Mouse (Mus musculus): Measurements from ENCODE around the gene Tecr.
"Not testable (repeated sequence)": the region's sequence is repeated elsewhere in the genome, so short reads cannot be mapped to it uniquely, and the experiment has no call there.

Tecr gene

DNA sequence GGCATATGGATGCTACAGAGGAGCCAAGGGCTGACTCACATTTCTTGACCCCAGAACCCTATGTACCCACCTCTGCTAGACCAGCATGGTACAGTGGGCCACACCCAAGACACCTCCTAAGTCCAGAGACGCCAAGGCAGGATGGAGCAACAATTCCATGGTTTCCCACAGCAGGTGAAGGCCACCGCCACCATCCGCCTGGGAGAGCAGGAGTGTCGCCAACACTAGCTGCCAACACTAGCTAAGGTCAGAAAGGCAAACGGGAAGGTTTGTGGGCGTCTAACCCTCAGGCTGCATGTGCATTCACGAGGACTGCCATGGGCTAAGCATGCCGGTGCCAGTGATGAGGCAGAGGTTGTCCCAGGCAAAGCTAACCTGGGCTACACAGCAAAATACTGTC lies 25.5 kb downstream of the Tecr start:
- no peak for DNase-seq (ENCODE audit: low read depth, low spot score)

DNA sequence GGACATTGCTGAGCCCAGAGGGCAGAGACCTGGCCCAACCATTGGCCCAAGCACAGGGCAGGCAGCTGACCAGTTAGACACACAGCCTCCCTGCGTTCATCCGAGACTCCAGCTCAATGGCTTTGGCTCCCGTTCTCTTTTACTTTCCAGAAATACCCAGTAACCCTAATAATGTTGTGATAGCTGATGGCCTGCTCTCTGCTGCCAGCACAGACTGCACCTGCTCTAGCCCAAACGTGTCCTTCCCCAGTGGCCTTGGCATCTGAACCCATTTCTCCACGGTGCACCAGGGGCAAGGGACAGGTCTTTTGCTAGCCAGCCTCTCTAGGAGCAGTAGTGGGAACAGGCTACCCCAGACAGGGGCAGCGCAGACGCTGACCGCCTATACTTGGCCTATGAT lies 26.9 kb downstream of the Tecr start:
- DNase-seq (ENCODE audit: low read depth, low spot score): no peak

DNA sequence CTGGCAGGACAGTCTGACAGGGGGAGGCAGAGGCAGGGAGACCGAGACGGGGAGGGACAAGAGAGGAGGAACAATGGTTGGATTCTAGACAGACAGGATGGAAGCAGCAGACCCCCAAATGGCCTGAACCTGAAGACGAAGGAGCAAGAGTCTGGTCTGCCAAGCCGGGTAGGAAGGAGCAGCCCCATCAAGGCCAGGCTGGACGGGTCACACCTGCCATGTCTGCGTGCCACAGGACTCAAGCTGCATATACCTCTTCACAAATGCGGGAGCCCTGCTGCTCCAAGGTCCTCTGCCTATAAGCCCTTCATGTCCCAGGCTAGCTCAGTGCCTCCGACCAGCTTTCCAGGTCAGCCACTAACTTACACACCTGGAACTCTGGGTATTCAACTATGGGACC lies 28.1 kb downstream of the Tecr start:
- no peak for DNase-seq (ENCODE audit: low read depth, low spot score)

DNA sequence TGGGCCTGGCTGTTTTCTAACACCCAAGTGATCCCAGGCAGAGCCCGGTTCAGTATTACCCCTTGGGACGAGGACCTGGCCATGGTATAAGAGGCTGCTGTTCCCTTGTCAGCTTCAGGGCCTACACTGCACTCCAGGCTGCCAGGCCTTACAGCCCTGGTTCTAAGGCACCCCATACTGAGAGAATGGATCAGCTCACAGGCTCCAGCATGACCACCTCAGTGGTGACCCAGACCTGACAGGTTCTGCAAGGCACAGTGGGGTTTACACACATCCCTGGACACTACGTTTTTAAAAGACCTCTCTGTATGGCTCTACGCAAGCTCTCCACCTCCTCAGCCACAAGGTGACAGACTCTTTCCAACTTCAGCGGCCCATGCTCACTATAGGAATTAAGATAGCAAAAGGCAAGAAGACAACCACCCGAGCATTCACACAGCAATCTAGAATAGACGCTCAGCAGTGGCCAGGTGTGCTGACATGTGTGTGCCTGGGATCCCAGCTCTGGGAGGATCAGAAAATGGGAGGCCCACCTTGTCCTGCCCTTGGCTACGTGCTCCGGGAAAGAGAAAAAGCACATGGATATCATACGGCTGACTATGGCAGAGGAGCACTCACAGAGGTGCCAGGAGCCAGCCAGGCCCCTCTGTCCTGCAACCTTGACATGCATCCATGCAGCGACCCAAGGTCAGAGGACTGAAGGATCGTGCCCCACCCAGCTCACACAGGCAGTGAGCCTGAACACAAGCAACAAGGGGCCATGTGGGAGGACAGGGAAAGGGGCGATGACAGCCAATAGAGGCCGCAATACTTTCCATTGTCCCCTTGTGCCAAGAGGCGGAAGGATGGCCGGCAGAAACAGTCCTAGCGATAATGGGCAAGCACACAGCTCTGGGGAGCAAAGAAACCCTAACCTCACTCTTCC lies 29.4 kb downstream of the Tecr start:
- no peak for DNase-seq (ENCODE audit: low read depth, low spot score)

DNA sequence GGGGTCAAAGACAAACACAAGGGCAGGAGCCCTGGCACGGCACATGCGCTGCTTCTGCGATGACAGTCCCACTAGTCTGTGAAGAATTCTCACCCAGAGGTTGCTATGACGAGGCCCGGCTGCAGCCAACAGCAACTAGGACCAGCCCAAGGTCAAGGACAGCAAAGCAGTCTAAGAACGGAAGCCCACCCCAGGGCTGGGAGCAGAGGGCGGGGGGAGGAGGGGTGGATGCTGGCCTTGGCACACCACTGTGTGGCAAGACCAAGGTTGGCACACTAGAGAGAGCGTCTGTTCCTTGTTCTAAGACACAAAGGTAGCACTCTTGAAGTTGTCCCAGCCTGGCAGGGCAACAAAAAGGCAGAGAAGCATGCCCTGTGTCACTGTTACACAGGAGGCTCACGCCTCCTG lies 30.4 kb downstream of the Tecr start:
- DNase-seq (ENCODE audit: low read depth, low spot score): peak; percentile 37

DNA sequence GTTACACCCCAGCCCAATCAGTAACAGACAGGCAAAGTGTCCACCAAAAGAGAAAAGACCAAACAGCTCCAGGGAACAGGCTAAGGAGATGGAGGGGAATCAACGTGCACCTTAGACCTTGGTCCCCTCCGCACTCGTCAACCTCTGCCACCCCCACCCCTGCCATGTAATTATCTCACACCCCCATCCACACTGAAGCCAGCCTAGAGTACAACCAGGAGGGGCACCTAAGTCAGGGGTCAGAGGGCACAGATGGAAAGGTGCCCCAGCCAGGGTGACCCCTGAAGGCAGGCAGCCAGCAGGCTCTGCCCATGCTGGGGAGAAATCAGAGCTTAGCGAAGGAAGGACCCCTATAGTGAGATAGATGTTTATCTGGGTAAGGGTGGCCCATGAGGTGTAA lies 30.9 kb downstream of the Tecr start:
- no peak for DNase-seq (ENCODE audit: low read depth, low spot score)

DNA sequence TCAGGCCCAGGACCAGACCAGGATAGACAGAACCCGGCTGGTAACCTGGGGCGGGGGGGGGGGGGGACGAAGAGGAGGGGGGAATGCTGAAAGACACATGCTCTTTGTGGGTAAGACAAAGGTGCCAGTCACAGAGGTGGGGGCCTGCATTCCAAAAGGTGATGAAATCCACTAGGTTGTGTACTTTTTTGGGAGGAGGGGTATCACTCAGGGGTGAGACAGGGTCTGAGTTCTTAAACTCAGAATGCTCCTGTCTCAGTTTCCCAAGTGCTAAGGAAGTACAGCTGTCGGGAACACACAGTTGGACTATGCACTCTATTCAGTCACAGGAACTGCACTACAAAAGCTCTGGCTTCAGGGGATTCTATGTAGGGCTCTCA lies 31.3 kb downstream of the Tecr start:
- no peak for DNase-seq (ENCODE audit: low read depth, low spot score)

DNA sequence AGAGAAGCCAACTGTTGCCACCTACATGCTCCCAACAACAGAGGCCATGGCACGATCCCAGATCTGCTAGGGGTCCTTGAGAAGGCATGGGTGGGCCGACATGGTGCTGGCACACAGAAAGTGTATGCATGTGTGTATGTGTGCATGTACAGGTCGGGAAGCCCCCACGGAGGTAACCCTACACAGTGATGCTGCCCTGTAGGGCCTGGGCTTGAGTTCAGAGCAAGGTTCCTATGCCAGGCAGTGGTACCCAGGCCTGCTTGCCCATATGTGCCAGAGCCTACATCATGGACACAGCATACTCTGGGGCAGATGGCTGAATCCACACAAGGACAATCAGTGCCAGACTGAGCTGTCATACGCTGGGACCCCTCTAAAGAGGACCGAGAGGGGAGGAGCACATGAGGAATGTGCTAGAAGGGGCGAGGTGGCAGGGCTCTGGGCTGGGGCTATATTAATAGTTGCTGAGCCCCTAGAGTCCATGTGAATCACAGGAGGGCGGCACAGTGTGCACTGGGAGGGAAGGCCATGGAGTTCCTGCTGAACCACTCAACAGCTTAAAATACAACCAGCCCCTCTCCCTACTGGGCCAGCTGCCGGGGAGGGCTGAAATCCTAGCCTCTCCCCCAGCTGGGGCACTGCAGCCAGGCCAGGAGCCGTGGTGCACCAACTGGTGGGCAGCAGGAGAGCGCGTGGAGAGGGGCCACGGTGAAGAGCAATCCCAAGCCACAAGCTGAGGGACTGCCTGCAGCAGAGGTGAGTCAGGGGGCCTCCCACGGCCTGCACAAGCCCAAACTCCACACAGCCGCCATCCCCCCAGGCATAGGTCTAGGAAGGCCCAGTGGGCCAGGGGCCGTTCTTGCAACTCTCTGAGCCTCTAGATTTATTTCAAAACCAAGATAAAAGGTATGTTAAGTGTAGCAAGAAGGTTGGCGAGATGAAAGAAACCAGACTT lies 31.9 kb downstream of the Tecr start:
- DNase-seq (ENCODE audit: low read depth, low spot score): no peak

DNA sequence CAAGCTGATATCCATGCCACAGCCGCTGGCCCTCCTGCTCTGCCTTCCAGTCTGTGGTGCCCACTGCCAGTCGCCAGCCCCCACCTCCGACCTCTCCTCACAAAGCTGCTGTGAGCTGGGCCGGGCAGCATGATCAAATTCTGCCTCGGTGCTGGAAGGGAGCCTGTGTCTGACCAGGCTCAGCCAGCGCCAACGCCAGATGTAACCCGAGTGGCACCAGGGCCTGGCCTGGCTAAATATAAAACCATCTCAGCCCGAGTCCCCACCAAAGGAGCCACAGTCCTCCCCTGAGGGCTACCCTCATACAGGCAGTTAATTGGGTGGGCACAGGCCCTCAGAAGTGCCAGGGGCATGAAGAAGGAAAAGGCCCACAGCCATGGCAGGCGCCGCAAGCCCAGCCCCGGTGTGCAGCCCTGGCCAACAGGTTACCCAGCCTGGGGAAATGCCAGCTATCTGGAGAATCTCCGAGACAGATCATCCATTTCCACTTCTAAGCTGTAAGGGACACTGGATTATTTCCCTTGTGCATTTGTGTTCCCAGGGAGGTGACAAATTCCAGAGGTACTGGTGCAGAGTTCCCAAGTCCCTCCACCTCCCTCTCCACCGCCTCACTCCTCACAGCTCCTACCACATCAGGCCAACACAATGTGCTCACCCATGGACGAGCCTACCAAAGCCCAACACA lies 33.0 kb downstream of the Tecr start:
- DNase-seq (ENCODE audit: low read depth, low spot score): no peak

DNA sequence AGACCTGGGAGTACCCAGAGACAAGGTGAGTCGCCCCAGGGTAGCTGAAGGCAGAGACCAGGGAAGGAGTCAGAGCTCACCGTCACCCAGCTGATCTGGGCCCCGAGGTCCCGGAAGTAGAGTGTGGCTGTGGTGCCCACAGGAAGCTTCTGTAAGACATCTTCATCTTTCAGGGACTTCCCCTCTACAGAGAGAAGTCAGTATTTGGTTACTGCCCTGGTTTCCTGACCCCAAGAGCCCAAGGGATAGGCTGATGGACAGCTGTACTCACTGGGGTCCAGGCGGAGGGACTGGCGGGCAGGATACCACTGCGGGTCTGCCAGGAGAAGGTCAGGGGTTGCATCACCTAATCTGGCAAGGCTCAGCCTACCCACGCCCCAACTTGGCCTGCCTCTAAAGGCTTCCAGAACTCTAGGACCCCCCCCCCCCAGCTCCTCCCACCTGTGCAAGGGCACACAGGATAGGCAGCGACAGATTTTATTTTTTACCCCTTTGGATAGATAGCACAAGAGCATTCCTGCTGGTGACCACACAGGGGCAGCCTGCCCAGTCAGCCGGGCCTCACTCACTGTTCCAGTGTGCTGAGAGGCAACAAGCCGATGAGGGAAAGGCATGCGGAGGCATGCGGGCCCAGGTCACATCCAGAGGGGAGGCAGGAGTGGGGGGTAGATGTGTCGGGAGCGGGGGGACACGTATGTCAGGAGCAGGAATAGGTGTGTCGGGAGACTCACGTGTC lies 34.5 kb downstream of the Tecr start:
- DNase-seq (ENCODE audit: low read depth, low spot score): no peak

DNA sequence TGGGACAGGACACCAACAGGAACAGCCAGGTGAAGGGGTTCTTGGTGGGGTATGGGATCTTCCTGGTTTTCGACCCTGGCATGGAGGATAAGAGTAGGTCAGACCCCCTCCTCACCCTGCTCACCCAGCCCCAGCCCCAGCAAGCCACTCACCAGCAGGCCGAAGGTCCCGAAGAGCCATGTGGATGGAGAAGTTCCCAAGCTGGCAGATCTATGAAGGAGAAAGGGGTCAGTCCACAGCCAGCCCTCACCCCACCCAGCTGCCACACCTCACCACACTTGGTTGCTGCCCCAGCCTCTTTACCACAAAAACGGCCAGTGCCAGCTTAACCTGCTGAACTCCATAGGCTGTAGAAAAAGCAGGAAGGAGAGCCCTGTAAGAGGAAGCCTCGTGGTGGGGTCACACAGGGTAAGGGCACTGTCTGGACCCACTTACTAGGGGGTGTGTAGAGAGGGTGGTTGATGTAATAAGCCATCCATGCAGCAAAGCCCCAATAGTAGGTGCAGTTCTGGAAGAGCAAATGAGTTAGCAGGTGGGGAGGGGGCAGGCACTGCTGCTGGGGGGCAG lies 35.4 kb downstream of the Tecr start:
- DNase-seq (ENCODE audit: low read depth, low spot score): no peak

DNA sequence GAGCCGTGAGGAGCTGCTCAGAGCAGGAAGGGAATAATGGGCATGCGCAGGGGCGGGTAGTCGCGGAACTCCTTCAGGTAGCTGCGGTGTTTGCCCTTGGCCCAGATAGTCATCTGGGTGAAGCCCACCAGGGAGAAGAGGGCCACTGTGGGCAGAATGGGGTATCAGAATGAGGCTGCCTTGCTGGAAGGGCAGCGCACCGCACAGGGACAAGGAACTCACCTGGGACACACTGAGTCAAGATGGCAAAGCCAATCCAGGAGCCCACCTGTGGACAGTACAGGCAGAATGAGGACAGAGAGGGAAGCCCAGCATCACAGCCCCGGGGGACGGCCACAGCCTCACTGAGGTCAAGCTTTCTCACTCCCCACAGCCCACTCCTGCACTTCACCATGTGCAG lies 36.0 kb downstream of the Tecr start:
- DNase-seq (ENCODE audit: low read depth, low spot score): no peak

DNA sequence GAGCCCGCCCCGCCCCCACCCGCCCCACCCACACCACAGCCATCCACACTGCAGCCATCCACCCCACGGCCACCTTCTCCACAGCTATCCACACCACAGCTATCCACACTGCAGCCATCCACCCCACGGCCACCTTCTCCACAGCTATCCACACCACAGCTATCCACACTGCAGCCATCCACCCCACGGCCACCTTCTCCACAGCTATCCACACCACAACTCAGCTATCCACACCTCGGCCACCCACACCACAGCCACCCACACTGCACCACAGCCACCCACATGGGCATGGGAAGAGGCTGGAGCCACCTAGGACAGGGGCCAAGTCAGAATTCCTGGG lies 36.8 kb downstream of the Tecr start:
- not testable (repeated sequence) for DNase-seq (ENCODE audit: low read depth, low spot score)

DNA sequence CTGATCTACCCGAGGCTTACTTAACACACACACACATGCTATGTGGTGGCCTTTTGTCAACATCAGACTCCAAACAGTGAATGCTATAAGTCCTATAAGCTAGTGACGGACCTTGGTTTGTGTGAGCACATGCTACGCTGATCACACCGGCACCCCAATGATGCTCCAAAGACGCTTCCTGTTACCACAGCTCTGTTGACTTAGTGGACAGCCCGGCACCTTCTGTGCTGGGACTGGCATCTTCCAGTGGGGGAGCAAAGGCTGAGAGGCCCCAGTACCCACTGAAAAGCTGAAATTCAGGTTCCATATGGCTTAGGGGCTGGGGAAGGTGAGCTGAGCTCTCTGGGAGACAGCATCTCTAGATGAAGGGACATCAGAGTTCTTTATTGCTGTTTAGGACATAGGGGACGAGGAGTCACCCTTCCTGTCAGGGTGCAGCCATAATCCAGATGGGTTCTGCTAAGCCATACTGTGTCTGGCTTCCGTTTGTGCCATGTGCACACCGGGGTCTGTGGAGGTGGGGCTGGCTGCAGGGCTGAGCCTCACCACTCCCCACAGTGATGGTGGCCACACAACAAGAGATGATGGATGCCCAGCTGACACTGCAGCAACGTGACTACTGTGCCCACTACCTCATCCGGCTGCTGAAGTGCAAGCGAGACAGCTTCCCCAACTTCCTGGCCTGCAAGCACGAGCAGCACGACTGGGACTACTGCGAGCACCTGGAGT lies 37.3 kb downstream of the Tecr start:
- no peak for DNase-seq (ENCODE audit: low read depth, low spot score)

DNA sequence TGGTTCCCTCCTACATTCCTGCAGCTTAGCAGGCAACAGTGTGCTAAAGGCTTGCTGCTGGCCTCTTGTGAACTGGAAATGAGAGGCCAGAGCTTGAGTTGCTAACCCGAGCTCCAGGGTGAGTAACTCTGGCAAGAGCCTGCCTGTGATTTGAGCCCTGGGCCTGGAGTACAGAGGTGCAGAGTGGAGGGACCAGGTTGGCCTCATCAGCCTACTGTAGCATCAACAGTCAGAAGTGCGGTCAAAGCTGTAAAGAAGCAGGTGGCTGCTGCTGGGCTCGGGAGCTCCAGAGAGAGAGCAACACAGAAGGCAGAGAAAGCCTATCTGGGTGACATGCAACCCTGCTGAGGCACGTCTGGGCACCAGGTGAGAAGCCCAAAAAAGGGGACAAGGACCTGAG lies 38.6 kb downstream of the Tecr start:
- no peak for DNase-seq (ENCODE audit: low read depth, low spot score)

DNA sequence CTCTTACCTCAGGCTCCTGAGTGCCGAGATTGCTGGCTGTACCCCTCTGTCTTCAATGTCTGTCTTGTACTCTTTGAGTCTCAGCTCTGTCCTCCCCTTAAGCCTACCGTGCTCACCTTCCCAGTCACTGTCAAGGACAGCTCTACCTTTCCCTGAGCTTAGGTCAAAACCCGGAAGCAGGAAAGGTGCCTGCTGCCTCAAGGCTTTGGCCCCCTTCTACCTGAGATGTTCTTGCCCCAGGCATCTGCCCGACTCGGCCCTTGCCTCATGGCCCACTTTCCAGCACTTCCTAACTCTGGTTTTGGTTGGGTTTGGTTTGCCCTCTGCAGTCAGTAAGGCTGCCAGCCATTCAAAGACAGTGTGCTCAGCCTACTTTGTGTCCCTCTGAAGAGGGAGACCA lies 39.0 kb downstream of the Tecr start:
- DNase-seq (ENCODE audit: low read depth, low spot score): no peak

DNA sequence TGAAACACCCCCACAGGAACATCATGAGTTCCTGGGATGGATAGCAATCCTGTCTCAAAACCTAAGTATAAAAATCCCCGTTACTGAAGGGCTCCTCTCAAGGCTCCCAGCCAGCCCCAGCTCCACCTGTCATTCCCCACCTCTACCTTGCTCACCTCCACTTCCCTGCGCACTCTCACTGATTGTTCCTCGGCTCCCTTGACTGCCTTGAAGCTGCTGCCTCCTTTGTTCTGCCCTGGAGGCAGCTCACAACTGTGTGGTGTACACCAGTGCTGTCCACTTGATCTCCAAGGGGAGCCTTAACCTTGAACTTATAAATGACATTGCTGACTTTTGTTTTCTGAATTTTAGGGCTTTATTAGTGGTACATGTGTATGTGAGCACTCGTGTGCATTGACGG lies 39.6 kb downstream of the Tecr start:
- DNase-seq (ENCODE audit: low read depth, low spot score): peak; percentile 67

DNA sequence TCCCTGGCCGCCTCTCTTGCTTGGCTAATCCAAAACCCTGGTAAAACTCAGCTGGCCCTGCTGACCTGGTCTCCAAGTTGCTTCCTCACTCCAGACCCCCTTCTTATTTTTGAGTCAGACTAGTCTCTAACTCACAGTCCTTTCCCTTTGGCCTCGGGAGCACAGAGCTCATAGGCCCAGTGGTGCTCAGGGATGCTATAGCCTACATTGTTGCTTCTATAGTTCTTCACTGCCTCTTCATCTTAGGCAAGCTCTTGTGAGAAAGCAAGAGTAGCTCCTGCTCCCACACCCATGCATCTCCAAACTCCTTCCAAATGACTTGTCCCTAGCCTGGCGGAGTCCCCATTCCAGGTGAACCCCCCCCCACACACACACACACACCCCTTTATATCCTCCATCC lies 40.1 kb downstream of the Tecr start:
- DNase-seq (ENCODE audit: low read depth, low spot score): no peak

DNA sequence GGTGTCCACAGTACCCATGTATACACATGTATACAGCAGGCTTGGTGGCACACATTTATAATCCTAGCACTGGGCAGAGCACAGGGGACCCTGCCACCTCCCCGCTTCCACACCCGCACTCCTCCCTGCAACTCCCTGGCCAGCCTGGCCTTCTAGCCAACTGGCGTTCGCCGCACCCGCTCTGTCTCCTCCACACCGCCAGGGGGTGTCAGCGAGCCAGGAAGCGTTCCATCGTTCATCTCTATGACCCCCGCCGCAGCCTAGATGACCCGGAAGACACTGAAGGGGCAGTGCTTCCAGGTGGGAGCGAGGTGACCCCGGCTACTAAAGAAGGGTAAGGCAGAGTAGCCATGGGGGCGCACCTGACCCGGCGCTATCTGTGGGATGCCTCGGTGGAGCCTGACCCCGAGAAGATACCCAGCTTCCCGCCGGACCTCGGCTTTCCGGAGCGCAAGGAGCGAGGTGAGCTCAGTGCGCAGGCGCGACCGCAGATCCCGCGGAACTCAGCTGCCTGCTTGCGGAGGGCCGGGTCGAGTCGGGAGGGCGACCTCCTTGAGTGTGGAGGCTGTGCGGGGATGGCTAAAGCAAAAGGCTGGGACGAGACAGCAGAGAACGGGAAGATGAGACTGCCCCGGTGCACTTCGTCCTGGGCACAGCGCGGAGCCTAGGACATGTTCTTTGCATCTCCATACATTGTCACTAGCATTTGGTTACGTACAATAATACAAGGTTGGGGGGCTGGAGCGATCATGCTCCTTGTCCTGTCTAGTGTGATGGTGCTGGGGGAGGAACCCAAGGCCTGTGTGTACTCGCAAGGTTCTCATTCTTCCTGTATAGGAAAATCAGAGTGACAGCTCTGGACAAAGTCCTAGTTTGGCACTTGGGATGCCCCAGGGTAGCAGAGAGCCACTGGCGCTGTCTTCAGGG lies 41.0 kb downstream of the Tecr start, which contains the start of gene Ndufb7:
Gene Ndufb7 (plus strand): TSS at position 203 of the 927 bp plus-strand sequence.
- peak; percentile 93 for DNase-seq (ENCODE audit: low read depth, low spot score)

Data from ZHBTc4 (cell line).